Mouse (Mus musculus) forebrain, postnatal 0 days (tissue): ENCODE results near the gene Lsamp. TPM values are rescaled to one million over a fixed set of nuclear protein-coding genes. Genes with fewer than 3 reads are reported as not detected.

ENCODE experiments used
- ATAC-seq: fragments of 200-750 bp; cut with Nextera tagmentation; 2 replicates; pipeline ENCODE4 v1.8.0; 2017; ENCODE audit warnings: mild to moderate bottlenecking, moderate library complexity
- DNase-seq: peaks from one replicate; pipeline ENCODE4 v3.0.0-alpha.2; 2015
- H3K27ac ChIP-seq: fragments of 300-500 bp; sonication (generic); 2 replicates; pipeline ENCODE4 v1.5.1; 2014; ENCODE audit warnings: low read depth, mild to moderate bottlenecking, antibody characterized with exemption, low read length, moderate library complexity, mixed read lengths
- H3K27me3 ChIP-seq: fragments of 300-500 bp; sonication (generic); 2 replicates; pipeline ENCODE4 v1.6.1; 2014; ENCODE audit warnings: mild to moderate bottlenecking, low read length, mixed read lengths; ENCODE audit not compliant: insufficient read depth
- H3K36me3 ChIP-seq: fragments of 300-500 bp; sonication (generic); 2 replicates; pipeline ENCODE4 v1.6.1; 2014; ENCODE audit warnings: mild to moderate bottlenecking, moderate library complexity; ENCODE audit not compliant: insufficient read depth
- H3K4me1 ChIP-seq: fragments of 300-500 bp; sonication (generic); 2 replicates; pipeline ENCODE4 v1.6.1; 2014; ENCODE audit warnings: antibody characterized with exemption; ENCODE audit not compliant: insufficient read depth
- H3K4me2 ChIP-seq: fragments of 300-500 bp; sonication (generic); 2 replicates; pipeline ENCODE4 v1.6.1; 2014; ENCODE audit warnings: low read depth, mild to moderate bottlenecking, moderate library complexity
- H3K4me3 ChIP-seq: fragments of 300-500 bp; sonication (generic); 2 replicates; pipeline ENCODE4 v1.5.1; 2014; ENCODE audit warnings: low read depth, low read length, mixed read lengths
- H3K9ac ChIP-seq: fragments of 300-500 bp; sonication (generic); 2 replicates; pipeline ENCODE4 v1.6.1; 2014; ENCODE audit warnings: mild to moderate bottlenecking
- H3K9me3 ChIP-seq: fragments of 300-500 bp; sonication (generic); 2 replicates; pipeline ENCODE4 v1.6.1; 2016; ENCODE audit warnings: low read length
- CTCF ChIP-seq: sonication (generic); IDR thresholded peaks from 2 replicates; pipeline ENCODE4 v1.5.1; 2016; ENCODE audit warnings: antibody characterized with exemption, control low read depth, low read depth
- WGBS: fragments of 180-500 bp; shearing (Covaris S2); extraction: QIAGEN DNeasy Blood & Tissue Kit; methylation state at CpG from one replicate; pipeline ENCODE4 v1.1.7; 2014; 5-methylcytosine and 5-hydroxymethylcytosine counted together
- microRNA-seq, 2 experiments: library from miRNA; unstranded; fragments of <30 nt; microRNA quantifications; one replicate each; pipeline ENCODE4; 2016
- polyA plus RNA-seq: library from polyadenylated mRNA; unstranded; fragments of >200 nt; fragmentation: Nextera tagmentation; extraction: Ambion mirVana; gene quantifications from 2 replicates; pipeline ENCODE4 v1.2.1, GENCODE M21; 2015
- total RNA-seq: library from RNA; depleted of rRNA; stranded (reverse); fragments of >200 nt; gene quantifications from 2 replicates; pipeline ENCODE4 v1.2.3, GENCODE M21; 2014

Gene Lsamp
- total and polyA plus RNA-seq, 2 experiments from 2014 or later: 74.0 to 157 TPM

GRCm38 (mm10) chr16:42180473-42180872, 2196.3 kb downstream of the Lsamp start:
- no peak for TF ChIP-seq CTCF
- Histone ChIP-seq H3K4me3 (no peak overlapping the region), H3K4me1 (no peaks in the 10 kb centered on the region), H3K27me3 (no peaks in the 10 kb centered on the region), H3K4me2 (no peak overlapping the region), H3K9me3 (no peaks in the 10 kb centered on the region), H3K27ac (no peak overlapping the region), H3K36me3 (no peaks in the 10 kb centered on the region), H3K9ac (no peak overlapping the region)
- DNase-seq (no peak), ATAC-seq (no peak)
- WGBS: 92% methylated on average over 11 of the region's 11 CpGs

DNA sequence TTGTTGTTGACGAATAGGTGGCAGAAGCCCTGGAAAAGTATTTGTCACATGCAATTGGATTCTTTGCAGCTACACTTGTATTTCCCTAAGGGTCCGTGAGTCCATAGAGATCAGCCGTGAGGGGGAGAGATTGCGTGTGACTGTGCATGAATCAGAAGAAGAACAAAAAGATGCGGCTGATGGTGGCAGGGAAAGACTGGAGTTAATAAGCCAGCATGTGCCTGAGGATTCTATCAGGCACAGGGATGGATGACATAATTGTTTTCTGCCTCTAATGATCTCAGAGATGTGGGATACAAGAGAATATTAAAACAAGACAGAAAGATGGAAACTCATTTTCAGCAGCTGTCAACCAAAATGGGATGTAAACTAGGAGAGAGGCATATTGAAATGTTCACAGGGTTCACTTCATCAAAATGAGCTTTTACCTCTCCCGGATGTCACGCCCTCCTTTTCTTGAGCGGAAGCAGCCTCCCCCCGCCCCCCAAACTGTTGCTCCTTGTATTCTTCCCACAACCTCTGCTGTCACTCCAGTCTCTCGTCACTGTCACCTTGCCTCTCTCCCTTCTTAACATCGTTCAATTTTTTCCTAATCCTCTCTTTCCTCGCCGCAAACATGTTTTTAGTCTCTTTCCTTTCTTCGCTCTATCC, 2205.4 kb downstream of the Lsamp start:
- no peaks in the 10 kb centered on the region for H3K27me3 ChIP-seq
- H3K4me3 ChIP-seq: peak overlapping the region; percentile 52
- ATAC-seq (peak; percentile 72), DNase-seq (peak; percentile 81)
- peak overlapping the region; percentile 99 for H3K27ac ChIP-seq
- no peaks in the 10 kb centered on the region for H3K9me3 ChIP-seq
- H3K4me1 ChIP-seq: no peaks in the 10 kb centered on the region
- 11% methylated on average over 14 of the region's 14 CpGs for WGBS
- peak overlapping the region; percentile 96 for H3K9ac ChIP-seq
- no peak for TF ChIP-seq CTCF
- H3K36me3 ChIP-seq: no peaks in the 10 kb centered on the region
- peak overlapping the region; percentile 94 for H3K4me2 ChIP-seq

DNA sequence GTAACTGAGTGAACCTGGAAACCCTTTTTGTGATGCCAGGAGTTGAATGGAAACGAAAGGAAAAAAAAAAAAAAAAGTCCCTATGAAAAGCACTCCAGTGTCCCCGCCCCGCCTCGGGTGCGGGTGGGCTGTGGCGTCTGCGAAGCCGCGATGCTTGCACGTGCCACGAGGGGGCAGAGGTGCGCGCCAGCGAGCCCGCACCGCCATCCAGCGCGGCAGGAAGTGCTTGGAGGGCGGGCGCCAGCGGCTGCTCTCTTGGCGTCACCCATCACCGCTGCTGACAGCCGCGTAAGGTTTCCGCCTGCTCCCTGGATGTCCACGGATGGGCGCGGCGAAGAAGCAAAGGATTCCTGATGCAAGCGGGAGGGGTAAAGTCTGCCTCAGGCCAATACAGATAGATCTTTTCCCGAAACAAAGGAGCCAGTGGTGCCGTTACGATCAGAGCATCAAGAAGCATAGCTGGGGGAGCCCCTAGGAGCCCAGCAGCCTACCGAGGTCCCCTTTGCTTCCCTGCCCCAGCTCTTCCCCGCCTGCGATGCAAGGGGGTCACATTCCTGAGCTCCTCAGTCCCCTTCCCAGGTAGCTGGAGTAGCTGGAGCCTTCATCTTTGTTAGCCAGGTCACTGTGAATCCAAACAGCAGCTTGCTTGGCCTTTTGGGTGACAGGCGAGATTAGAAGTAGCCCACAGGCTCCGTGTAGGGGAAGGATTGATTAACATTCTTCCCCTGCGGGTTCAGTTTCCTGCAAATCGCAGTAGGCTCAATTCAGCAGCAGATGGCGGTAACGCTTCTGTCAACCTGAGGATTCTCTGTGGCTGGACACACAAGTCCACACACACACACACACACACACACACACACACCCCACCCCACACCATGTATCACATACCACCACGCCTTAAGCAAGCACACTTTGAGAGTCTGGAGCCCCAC, 2206.2 kb downstream of the Lsamp start:
- Histone ChIP-seq H3K4me1 (no peaks in the 10 kb centered on the region), H3K27me3 (no peaks in the 10 kb centered on the region), H3K27ac (peak overlapping the region; percentile 99), H3K4me3 (peak overlapping the region; percentile 52), H3K9me3 (no peaks in the 10 kb centered on the region), H3K9ac (peak overlapping the region; percentile 96), H3K36me3 (no peaks in the 10 kb centered on the region), H3K4me2 (peak overlapping the region; percentile 94)
- peak; percentile 92 for TF ChIP-seq CTCF
- 1% methylated on average over 44 of the region's 44 CpGs for WGBS
- ATAC-seq (peak; percentile 94), DNase-seq (peak; percentile 98)

Small RNAs within 50 kb of the gene (microRNA-seq; reads per million reads assigned to microRNA genes)
- gene Gm27887 (0 reads per million in 2 experiments), gene Gm47276 (0 reads per million in 2 experiments)
